Mouse (Mus musculus) inflammation-experienced regulatory T-cells, adult 6 months (primary cell): ENCODE results near the gene Jmjd8. TPM values are rescaled to one million over a fixed set of nuclear protein-coding genes. Genes with fewer than 3 reads are reported as not detected.
A peak's percentile ranks its signal among the peaks of the same experiment; 100 is the strongest.
"Not testable (repeated sequence)": the region's sequence is repeated elsewhere in the genome, so short reads cannot be mapped to it uniquely, and the experiment has no call there.

Experiments used
- ATAC-seq: one replicate; pipeline ENCODE4 v1.8.0; 2017
- polyA plus RNA-seq, 3 experiments: library from polyadenylated mRNA; unstranded; fragments of 100-300 nt; shearing (Covaris generic); gene quantifications; one replicate each; pipeline ENCODE4 v1.2.1; 2017

Gene Jmjd8
- 10 to 100 TPM; 12.5 to 26.2 (median 23.9) TPM for polyA plus RNA-seq

DNA sequence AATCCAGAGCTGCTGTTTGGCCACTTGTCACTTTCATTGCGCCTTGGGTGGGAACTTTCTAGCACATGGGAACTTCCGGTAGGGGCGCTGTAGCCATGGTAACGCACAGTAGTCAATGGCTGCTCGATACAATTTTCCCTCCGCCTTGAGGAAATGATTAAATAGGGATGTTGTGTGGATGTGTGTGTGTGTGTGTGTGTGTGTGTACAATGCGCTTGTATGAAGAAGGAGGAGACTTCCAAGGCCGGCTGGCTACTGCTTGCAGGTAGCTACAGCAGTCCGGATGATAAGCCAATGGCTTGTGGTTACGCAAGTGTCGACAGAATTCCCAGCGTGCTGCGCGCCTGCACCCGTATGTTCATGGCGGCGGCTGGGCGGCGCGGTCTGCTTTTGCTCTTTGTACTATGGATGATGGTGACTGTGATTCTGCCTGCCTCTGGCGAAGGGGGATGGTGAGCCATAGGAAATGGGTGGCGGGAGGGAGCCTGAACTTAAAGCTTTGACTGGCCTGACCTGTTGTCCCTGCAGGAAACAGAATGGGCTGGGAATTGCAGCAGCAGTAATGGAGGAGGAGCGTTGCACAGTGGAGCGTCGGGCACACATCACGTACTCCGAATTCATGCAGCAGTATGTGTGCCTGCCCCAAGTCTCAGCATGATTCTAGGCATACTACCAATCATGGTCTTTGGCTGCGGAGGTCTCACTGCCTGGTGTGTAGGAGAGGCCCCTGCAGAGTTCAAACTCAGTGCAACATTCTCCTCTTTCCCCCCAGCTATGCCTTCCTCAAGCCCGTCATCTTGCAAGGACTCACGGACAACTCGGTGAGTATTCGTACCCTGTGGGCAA lies at the start of gene Jmjd8:
Jmjd8 (plus strand) TSS at position 156 of the 846 bp plus-strand sequence.
- ATAC-seq = peak; percentile 56

- ATAC-seq = no peak
Observed at GRCm38 (mm10) chr17:25781339-25781738, 47.3 kb upstream of the Jmjd8 start.

DNA sequence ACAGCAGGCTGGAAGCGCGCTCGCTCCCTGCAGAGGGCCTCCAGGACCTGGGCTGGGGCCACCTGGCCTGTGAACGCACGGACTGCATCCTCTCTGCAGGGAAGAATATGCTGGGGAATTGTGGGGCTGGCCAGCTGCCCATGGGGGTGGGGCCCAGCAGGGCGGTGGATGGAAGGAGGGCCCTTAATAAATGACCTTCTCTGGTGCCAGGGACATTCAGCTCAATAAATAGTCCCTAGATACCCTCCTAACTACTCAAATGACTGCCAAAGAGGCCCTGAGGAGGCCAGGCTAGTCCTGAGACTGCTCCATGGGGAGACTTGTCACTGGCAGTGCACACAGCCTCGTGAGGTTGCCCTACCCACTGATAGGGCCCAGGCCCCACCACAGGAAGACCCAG lies 45.6 kb upstream of the Jmjd8 start:
- ATAC-seq = no peak

DNA sequence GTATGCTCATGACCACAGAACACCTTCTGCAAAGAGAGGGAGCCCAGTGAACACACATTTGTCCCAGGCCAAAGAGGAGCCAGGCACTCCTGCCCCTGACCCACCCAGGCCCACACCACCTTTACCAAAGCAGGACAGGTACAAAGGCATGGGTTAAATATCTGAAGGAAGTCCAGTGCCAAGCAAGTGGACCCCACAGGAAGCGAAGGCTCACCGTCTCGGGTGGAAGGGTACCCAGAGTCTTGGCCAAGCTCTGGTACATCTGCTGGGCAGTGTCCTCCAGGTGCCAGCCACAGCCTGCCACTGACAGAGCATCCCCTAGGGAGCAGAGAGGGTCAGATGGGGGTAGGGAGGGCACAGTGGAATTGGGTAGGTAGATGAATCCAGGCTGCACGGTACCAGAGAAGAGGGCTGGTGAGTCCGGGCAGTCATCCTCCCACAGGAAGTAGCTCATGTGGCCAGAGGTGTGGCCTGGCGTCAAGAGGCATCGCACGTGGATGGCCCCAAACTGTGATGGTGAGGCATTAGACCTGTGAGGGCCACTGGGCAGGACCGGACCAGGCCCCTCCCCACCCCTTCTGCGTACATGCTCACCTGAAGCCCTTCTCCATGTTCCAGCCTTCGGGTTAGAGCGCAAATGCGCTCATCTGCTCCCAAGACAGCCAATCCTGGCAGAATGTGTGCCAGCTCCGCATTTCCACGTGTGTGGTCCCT lies 44.6 kb upstream of the Jmjd8 start:
- no peak for ATAC-seq

DNA sequence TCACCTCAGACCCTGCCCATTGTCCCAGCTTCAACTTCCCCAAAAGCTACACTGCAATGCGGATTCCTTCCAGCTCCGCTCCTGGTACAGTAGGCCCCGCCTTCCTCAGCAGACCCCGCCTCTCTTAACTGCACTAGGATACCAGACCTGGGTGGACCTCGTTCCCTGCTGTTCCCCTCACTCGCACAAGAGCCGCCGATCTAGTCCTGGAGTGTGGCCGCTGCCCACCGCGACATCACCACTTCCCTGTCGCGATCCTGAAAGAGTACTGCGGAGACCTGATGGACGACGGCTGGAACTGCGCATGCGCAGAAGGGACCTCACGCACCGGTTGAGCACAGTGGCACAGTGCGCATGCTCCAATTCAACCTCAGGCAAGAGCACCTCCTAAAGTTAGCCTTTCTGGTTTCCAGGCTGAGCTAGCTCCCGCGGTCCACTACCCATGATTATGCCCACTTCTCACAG lies 43.4 kb upstream of the Jmjd8 start, which contains the start of gene Haghl:
Haghl (minus strand) TSS at position 393 of the 465 bp plus-strand sequence.
- peak; percentile 88 for ATAC-seq

DNA sequence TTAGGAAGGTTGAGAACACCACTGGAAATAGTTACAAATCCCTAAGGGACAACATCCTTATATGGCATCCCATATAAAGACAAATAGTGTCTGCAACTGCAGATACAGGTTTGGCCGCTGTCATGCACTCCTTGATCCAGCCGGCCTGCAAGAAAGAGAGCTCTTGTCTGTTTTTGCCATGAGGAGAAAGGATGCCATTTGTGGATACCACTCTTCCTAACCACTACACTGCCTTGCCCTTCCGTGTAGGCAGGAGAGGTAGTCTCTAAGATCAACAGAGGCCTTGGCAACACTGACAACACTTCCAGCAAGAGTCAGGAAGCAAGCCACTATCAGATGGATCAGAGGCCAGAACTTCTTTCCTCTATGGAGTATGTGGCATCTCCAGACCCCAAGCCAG lies 42.4 kb upstream of the Jmjd8 start, which contains the start of gene Ccdc78:
Ccdc78 (plus strand) TSS at position 301 of the 400 bp plus-strand sequence.
- no peak for ATAC-seq

DNA sequence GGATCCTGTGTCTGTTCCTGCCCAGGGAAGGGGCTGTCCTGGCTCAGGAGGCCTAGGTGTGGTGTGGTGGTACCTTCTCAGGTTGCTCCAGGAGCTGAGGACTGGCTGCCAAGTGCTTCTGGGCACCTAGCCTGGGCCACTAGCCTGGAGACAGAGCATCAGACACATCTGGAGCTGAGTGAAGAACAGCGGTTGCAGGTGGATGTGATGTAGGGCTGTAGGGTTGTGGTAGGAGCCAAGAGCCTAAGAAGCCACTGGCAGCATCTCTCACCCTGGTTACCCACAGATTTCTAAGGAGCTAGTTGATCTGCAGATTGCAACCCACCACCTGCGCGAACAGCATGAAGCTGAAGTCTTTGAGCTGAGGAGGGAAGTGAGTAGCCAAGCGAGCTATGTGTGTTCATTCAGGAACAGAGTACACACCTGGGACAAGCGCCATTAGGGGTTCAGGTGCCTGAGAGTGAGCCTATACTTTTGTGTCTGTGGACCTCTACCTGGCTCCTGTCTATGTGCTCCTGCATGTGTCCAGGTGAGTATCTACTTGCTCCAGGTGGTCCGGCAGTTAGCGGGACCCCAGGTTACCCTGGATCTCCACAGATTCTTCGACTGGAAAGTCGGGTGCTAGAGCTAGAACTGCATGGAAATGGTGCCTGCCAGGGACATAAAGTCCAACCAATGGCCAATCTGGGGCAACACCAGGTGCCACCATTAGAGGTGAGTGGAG lies 41.7 kb upstream of the Jmjd8 start:
- no peak for ATAC-seq

GRCm38 (mm10) chr17:25791320-25791842 lies 37.3 kb upstream of the Jmjd8 start:
- ATAC-seq = no peak

GRCm38 (mm10) chr17:25791843-25792527 lies 36.7 kb upstream of the Jmjd8 start:
- ATAC-seq = peak; percentile 63

GRCm38 (mm10) chr17:25792615-25793014 lies 36.1 kb upstream of the Jmjd8 start, which contains the start of gene Fam173a:
TSS of gene Fam173a (minus strand) at chr17:25792901.
- ATAC-seq = peak; percentile 86

DNA sequence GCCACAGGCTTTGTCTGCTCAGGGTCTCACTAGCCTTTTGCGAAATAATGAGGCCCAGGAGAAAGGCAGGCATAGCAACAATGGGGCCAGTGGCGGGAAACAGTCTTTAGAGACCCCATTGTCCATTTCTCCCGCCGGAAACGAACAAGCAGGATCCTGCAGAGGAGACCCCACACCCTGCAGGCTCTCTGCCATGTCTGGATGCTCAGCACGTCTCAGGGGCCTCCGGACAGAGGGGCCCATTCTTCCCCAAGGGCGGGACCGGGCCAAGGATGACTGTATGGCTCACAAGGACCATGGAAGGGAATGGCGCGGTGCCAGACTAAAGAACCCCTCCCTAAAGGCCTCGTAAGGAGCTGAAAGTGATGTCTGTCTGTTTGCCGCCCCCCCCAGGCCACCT lies 34.5 kb upstream of the Jmjd8 start:
- ATAC-seq = no peak

- ATAC-seq = no peak
Observed at GRCm38 (mm10) chr17:25794998-25795397, 33.7 kb upstream of the Jmjd8 start.

GRCm38 (mm10) chr17:25795609-25796092 lies 33.0 kb upstream of the Jmjd8 start, which contains the start of gene AC134908.4:
TSS of gene AC134908.4 (minus strand) at chr17:25795659.
- ATAC-seq = no peak

DNA sequence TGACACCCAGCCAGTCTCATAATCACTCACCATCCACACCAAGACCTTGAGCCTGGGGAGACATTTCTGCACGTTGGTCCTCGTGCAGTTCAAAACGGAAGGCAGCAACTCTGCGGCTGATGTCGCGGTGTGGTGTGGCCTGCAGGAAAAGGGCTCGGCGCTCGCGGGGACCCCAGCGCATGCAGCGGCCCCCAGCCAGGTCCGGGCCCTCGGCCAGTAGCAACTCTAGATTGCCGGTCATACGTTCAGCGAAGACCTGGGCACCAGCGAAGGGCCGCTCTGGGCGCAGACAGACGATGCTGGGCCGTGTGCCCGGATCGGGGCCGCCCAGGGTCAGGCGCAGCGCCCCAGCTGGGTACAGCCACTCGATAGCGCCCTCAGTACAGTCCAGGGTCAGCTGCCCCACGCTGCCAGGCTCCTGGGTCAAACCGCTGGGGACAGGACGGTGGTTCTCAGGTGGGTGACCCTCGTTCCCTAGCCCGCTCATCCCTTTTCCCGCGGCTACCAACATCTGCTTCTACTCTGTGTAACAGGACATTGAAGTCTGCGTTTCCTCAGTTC lies 32.4 kb upstream of the Jmjd8 start:
- ATAC-seq = no peak

DNA sequence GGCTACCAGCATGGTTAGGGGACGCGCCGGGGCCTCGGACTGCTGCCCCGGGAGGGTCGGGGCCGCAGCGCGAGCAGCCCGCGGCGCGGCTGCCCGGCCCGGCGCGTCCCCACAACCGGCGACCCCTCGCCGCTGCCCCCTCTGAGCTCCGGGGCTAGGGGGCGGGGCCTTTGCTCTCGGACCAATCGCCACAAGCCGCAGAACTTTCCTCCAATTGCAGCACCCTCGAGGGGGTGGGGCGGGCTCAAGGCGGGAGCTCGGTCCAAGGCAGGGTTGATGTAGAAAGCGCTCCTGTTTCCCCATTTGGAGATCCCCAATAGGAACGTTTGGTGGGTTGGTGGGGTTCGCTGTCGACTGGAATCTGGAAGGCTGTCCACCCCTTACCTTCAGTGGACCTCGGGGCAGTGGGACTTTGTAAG lies 31.7 kb upstream of the Jmjd8 start, which contains the start of gene Metrn:
Metrn (minus strand) TSS at position 186 of the 419 bp plus-strand sequence.
- peak; percentile 53 for ATAC-seq

DNA sequence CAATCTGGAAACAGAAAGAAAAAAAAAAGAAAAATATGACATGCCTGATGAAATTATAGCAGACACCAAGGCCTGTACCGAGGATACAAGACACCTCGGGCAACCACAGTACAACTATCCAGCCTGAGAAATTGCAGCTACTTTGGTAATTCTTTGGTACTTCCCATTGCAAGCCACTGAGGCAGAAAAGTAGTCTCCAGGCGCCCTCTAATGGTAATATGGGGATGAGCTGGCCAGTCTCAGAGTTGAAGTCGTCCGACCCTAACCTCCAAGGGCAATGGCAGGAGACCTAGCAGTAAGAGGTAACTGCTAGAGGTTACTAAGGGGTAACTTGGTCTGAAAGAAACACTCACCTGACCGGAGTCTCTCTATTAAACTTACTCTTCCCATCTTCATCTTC lies 27.6 kb upstream of the Jmjd8 start:
- ATAC-seq = peak; percentile 74

DNA sequence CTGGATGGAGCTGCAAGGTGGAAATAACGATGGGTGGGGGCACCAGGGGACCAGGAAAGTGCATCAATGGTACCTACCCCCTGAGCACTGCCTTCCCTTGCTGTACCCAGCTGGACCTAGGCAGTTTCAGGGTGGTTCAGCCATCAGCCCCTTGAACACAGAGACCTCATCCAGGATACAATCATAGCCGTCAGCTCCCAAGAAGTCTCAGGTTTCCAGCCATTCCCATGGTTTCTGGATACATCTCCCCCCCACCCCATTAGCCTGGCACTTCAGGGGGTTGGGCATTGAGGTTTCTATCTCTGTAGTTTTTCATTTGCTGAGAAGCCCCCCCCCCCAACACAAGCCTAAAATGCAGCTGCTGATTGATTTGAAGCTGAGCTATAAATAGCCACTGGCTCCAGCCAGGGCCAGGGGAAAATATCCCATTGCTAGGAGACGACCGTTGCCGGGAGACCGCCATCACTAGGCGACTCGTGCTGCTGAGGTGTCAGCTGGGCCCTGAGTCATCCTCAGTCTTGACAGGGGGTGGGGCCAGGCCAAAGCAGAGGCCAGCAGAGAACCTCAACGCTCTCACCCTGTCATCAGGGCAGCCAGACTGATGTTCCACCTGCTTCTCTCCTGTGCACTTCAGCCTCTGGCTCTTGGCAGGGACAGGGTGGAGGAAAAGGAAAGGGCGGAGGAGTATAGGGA lies 25.7 kb upstream of the Jmjd8 start:
- no peak for ATAC-seq

DNA sequence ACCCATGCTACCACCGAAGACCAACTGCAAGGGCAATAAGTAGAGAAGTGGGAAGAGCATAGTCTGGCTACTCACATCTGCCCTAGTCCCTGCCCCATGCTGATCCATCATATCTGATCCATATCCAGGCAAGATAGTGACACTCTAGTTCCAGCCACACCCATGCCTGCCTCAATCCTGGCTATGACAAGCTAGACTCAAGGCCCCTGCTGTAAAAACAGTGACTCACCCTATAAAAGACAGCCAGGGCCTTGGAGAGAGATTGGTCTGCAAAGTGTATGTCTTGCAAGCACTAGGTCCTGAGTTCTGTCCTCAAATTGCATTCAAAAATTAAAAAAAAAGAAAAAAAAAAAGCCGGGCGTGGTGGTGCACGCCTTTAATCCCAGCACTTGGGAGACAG lies 22.2 kb upstream of the Jmjd8 start:
- no peak for ATAC-seq

- not testable (repeated sequence) for ATAC-seq
Observed at GRCm38 (mm10) chr17:25807452-25807851, 21.2 kb upstream of the Jmjd8 start.

GRCm38 (mm10) chr17:25808028-25808427 lies 20.6 kb upstream of the Jmjd8 start:
- no peak for ATAC-seq
